Mouse (Mus musculus) T-helper 1 cell (primary cell): ENCODE results near the gene Lrrc55.
"Not testable (repeated sequence)": the region's sequence is repeated elsewhere in the genome, so short reads cannot be mapped to it uniquely, and the experiment has no call there.

ENCODE experiments used
- in situ Hi-C: fragments of 300-600 bp; cut with MboI, MseI; formaldehyde crosslinking; loops from one replicate; pipeline ENCODE4 v1.15.1; 2025; ENCODE audit warnings: high pct_unique_total_duplicates

Gene Lrrc55

GRCm38 (mm10) chr2:85196901-85197300, at the start of gene Lrrc55:
TSS of gene Lrrc55 (minus strand) at chr2:85197197.
- in situ Hi-C loops, result no loop called here

GRCm38 (mm10) chr2:85246506-85247082, 49.6 kb upstream of the Lrrc55 start:
- in situ Hi-C loops, result loop anchor here (5.0 to 10.0 kb wide), 2 partner anchors 124 to 318 kb away; no protein-coding TSS in a partner anchor

- in situ Hi-C loops, result loop anchor here (5.0 to 10.0 kb wide), 2 partner anchors 123 to 319 kb away; no protein-coding TSS in a partner anchor
Measured at GRCm38 (mm10) chr2:85245737-85246136, 48.7 kb upstream of the Lrrc55 start.

GRCm38 (mm10) chr2:85238068-85238667, 41.2 kb upstream of the Lrrc55 start:
- in situ Hi-C loops, result no loop called here

- in situ Hi-C loops, result not testable (repeated sequence)
Measured at GRCm38 (mm10) chr2:85237231-85237630, 40.2 kb upstream of the Lrrc55 start.

- in situ Hi-C loops, result no loop called here
Measured at GRCm38 (mm10) chr2:85230771-85231511, 33.9 kb upstream of the Lrrc55 start.

GRCm38 (mm10) chr2:85229606-85230005, 32.6 kb upstream of the Lrrc55 start:
- in situ Hi-C loops, result no loop called here

GRCm38 (mm10) chr2:85227816-85228335, 30.9 kb upstream of the Lrrc55 start:
- in situ Hi-C loops, result no loop called here

- in situ Hi-C loops, result no loop called here
Measured at GRCm38 (mm10) chr2:85224221-85225179, 27.5 kb upstream of the Lrrc55 start.

- in situ Hi-C loops, result no loop called here
Measured at GRCm38 (mm10) chr2:85216606-85217005, 19.6 kb upstream of the Lrrc55 start.

- in situ Hi-C loops, result no loop called here
Measured at GRCm38 (mm10) chr2:85213746-85214145, 16.7 kb upstream of the Lrrc55 start.

GRCm38 (mm10) chr2:85209301-85209700, 12.3 kb upstream of the Lrrc55 start:
- in situ Hi-C loops, result no loop called here

GRCm38 (mm10) chr2:85205170-85205569, 8.2 kb upstream of the Lrrc55 start:
- in situ Hi-C loops, result no loop called here

GRCm38 (mm10) chr2:85198011-85198965, 1.3 kb upstream of the Lrrc55 start:
- in situ Hi-C loops, result no loop called here

- in situ Hi-C loops, result no loop called here
Measured at GRCm38 (mm10) chr2:85194566-85194965, 2.4 kb downstream of the Lrrc55 start.

GRCm38 (mm10) chr2:85187582-85188151, 9.3 kb downstream of the Lrrc55 start:
- in situ Hi-C loops, result no loop called here

- in situ Hi-C loops, result no loop called here
Measured at GRCm38 (mm10) chr2:85178139-85178800, 18.7 kb downstream of the Lrrc55 start.

- in situ Hi-C loops, result no loop called here
Measured at GRCm38 (mm10) chr2:85173545-85173944, 23.5 kb downstream of the Lrrc55 start.

- in situ Hi-C loops, result no loop called here
Measured at GRCm38 (mm10) chr2:85172763-85173103, 24.3 kb downstream of the Lrrc55 start.
